Mouse (Mus musculus) left cerebral cortex, postnatal 14 days (tissue): ENCODE measurements around the gene Rbpj. TPM values are rescaled to one million over a fixed set of nuclear protein-coding genes. Genes with fewer than 3 reads are reported as not detected.
A peak's percentile ranks its signal among the peaks of the same experiment; 100 is the strongest.

ENCODE experiments used
- DNase-seq, 2 experiments: peaks; one replicate each; pipeline ENCODE4 v3.0.0; 2021 to 2022; ENCODE audit warnings: low spot score in 2 of 2, mixed read lengths in 1 of 2
- intact Hi-C: fragments of 180-260 bp; cut with DNase I; formaldehyde crosslinking; loops from one replicate; pipeline ENCODE4 v1.15.1; 2025
- long read RNA-seq, 2 experiments: library from polyadenylated mRNA; stranded (forward); transcript quantifications; one replicate each; pipeline ENCODE4 v2.0.0; 2021
- total RNA-seq, 2 experiments: library from RNA; stranded (reverse); gene quantifications; 2 replicates each; pipeline ENCODE4 v1.2.3; 2021

The Rbpj gene
- 10 to 100 TPM; 25.0 to 26.7 TPM for total RNA-seq
- long read RNA-seq, experiment 1, full-length matches to known transcripts: 8 of 11 reads
- long read RNA-seq, experiment 1, partial matches to known transcripts: 2 of 11 reads
- long read RNA-seq, experiment 1, other reads (novel, unspliced or antisense): 1 of 11 reads
- long read RNA-seq, experiment 2, full-length matches to known transcripts: 9 of 13 reads
- long read RNA-seq, experiment 2, partial matches to known transcripts: 2 of 13 reads
- long read RNA-seq, experiment 2, other reads (novel, unspliced or antisense): 2 of 13 reads

DNA sequence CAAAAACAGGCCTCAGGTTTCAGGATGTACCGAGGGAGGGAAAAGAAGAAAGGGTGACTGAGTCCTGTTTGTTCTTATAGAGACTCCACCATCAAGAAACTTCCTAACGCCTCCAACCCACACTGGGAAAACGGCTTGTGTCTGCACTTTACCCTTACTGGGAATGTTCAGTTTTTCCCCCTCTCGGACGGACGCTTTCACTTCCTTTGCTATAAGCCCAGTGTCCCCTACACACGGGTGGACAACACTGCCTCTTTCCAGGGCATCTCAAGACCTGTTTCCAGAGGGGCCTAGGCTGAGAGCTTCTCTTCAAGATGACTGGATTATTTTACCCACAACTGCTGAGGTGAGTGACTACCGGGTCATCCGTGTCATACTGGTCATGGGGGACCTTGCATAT, at the start of gene Rbpj:
TSS of gene Rbpj (plus strand) at position 270 of the 400 bp plus-strand sequence.
- intact Hi-C loops: no loop called here

DNA sequence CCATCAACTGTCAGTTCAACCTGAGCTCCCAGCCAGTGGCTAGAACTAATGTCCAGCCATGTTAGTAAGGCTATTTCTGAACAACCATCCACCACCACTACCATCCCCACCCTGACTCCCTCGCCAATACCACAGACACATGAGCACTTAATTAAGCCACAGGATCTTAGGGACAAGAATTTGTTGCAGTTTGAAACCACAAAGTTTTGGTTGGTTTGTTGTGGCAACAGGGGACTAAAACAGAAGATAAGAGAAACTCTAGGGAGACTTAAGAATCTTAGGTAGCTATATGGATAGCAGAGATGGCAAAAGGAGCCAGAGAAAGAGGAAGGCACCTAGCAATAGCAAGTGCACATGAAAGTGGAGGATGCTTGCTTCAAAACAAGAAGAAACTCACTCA, 45.2 kb upstream of the Rbpj start:
- intact Hi-C loops: no loop called here
- DNase-seq: no peak

More for the DNA sequence above, at the start of gene Rbpj:
- DNase-seq: no peak

DNA sequence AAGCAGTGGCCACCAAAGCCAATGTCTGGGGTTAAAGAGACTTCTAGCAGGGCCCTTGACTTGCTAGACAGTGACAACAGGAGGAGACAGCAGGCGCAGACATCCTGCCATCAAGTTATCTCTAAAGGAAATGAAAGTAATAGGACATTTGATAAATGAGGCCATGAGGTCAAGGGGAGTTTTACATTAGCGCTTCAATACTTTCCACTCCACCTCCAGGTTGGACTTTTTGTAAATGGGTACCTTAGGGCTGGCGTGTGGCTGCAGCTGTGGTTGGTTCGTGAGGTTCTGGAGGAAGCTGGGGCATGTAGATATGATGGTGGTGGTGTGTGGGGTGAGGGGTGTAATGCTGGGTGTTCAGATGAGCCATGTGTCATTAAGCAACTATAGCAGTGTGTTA, 44.7 kb upstream of the Rbpj start:
- intact Hi-C loops: no loop called here
- DNase-seq: no peak

DNA sequence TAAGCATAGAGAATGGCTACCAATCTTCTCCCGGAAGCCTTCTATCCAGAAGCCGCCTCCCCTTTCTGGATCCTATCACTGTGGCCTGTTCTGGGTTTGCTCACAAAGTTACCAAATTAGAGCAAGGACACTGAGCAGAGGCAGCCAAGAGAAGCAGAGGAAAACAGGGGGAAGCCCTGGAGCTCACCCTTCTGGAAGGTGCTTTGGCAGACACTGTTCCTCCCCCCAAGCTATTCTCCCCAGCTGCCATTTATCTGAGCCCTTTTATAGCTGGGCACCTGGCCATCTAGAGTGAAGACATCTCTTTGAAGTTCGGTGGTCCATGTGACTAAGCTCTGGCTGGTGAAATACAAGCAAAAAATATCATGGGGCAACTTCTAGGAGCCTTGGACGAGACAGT, 38.5 kb upstream of the Rbpj start:
- no peak for DNase-seq
- intact Hi-C loops: no loop called here

DNA sequence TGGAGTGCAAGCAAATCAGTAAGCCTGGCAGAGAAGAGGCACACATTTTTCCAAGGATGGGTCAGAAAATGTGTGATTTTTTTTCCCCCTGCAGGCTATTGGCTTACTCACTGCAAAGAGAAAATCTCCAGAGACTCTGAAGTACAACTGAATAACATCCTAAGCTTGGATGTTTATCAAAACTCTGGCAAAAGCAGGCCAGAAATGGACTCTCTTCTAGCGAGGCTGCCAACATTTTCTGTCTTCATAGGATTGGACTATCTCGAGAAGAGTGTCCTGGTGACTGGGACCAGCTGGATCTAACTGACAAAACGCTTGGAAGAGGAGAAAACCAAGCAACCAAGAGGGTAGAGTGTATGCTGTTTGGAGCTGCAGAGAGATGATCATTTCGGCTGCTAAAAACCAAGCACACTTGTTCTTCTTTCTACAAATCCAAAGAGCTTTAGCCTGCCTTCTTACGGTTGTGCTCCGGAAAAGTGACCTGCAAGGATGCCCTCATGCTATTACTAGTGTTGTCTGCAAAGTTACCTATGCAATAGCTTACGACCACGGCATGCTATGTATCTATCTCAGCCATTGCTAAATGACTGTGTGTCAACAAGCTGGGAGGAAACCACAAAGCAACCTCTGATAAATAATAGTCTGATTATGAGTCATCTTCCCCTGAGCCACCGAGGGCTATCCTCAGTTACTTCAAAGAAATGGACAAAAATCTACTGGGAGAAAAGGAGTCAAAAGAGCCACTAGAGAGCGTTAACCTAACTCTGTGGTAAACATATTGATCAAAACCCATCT, 36.1 kb upstream of the Rbpj start:
- intact Hi-C loops: no loop called here
- no peak for DNase-seq

DNA sequence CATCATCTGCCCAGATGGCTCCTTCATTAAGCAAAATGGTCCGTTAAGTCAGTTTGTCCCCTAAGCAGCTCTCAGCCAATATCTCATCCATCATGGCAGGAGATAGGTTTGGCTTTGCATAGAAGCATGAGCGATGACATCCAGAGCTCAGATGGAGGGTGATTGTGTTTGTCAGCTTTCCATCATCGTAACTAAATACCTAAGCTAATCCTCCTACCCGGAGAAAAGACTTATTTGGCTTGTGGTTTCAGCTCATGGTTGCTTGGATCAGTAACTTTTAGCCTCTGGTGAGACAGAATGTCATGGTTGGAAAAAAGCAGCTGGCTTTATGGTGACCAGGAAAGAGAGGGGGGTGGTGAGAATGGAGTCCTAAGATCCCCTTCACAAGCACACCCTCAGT, 33.5 kb upstream of the Rbpj start:
- DNase-seq: no peak

DNA sequence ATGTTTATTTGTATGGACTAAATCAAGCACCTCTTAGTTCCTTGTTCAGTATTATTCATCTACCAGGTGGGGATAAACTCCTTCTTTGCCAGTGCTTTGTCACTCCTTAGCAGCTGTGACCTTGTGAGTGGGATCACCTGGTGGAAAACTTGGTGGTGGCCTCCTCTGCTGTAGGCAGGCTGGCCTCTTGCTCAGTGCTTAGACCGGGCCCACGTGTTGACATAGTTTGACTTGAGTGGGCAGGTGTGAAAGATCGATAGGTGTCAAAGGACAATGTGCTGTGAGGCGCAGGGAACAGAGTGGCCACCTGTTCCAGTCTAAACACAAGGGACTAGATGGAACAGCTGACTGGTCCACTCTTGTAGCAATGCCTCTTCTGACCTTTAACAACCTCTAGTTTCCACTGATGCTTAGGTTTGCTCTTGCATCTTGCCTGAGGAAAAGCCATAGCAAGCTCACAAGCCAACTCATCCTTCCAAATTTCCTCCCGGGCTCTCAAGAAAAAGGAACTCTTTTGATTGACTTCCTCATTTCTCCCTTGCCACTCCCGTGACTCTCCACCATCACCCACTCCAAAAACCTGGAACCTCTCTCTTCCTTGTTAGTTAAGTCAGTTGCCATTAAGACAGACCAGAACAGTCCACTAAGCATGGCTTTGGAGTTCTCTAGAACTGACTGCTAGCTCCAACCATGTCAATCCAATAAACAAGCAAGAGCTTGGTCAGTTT, 28.9 kb upstream of the Rbpj start:
- no peak for DNase-seq
- intact Hi-C loops: no loop called here

More for the DNA sequence above, 33.5 kb upstream of the Rbpj start:
- intact Hi-C loops: no loop called here

DNA sequence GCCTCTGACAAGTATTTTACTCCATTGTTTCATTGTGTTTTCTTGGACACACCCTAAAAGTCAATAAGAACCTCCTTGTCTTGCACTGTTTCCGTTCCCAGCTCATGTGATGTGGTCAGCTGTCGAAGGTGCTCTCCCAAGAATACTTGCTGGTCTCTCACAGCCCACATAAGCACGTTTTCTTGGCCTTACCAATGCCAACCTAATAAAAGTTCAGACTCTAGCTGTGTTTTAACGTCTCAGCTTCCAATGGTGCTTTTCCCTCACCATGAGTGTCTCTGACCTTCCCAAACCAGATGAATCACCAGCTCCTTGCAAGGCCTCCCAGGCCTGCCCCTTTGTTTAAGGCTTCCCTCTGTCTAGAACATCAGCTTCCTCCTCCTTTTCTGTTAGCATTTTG, 28.2 kb upstream of the Rbpj start:
- no peak for DNase-seq
- intact Hi-C loops: no loop called here

DNA sequence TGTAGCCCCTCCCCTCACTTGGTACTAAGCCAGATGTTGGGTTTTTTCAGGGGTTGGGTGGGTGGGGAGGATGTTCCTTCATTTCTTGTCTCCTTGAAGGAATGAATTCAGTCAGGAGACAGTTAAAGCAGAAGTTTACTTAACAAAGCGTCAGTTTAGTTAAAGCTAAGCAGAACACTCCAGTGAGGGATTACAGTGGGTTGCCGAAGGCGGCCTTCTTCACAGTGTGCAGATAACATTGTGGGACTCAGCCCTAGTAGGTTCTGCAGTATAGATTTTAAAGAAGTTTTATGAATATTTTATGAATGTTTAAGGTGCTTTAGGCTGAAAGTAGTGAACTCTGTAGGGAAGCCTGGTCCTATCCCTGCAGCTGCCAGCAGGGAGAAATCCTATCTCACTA, 27.7 kb upstream of the Rbpj start:
- intact Hi-C loops: no loop called here

DNA sequence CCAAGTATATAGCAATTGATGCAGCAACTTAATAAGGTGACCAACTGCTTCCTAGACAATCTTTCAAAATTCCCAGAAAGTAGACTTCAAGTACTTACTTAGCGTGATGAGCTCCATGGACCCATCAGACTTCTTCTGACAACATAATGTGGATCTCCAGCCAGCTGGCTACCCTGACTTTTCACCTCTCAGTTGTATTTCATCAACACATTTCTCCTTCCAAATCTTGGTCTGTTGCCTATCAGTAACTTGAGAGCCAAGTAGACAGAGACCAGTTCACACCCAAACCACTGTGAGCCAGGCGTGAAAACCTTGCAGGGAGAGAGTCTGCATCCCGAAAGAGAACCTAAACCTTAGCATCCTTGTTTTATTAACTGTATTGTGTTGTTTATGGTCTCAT, 26.3 kb upstream of the Rbpj start:
- DNase-seq: no peak
- intact Hi-C loops: no loop called here

More for the DNA sequence above, 27.7 kb upstream of the Rbpj start:
- DNase-seq: no peak

DNA sequence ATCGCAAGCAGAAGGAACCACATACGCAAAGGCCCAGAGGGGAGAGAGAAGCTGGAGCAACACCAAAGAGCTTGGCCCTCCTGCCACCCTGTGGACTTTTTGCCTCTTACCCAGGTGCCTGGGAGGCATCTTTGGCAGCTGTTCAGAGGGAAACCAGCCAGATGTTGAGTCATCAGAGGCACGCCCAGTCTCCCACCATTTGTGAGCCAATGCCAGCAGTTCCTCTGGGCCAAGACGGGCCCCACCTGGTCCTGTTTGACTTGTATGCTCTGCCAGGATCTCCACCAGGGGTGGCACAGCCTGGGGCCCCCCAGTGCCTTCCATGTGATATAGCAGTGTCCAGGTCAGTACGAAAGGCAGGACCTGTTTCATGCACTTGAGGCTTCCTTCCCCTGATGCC, 21.9 kb upstream of the Rbpj start:
- intact Hi-C loops: no loop called here
- no peak for DNase-seq

DNA sequence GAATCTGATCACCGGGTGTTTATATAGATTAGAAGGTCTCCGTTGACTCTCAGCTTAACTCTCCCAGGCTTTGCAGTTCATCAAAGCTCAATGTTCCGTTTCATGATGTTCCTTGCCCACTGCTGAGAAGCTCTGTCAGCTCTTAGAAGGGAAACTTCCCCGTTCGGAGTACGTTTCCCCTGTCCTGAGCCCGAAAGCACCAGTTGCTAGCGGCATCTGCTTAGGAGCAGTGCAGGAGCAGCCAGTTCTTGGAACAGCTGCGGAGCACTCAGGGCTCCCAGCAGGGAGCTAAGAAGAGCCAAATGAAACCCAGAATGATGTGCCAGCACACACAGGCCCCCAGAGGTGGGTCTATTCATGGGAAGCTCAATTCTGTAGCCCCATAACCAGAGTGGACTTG, 15.0 kb upstream of the Rbpj start:
- DNase-seq: peak; percentile 9 to 18
- intact Hi-C loops: no loop called here

DNA sequence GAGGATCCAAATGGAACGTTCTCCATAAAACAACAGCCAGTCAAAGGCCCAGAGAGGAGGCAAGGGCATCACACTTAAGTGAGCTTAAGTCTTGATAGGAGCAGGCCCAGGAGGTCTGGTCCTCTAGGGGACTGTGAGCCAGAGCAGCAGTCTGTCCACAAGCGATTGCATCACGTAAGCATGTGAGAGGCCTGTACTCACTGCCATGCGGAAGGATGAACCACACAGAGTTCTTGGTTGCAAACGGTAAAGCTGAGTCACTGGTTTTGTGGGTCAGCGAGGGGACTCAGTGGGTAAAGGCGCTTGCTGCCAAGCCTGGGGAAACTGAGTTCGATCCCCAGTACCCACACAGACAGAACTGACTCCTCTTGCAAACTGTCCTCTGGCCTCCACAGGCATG, 14.1 kb upstream of the Rbpj start:
- intact Hi-C loops: no loop called here
- DNase-seq: no peak

DNA sequence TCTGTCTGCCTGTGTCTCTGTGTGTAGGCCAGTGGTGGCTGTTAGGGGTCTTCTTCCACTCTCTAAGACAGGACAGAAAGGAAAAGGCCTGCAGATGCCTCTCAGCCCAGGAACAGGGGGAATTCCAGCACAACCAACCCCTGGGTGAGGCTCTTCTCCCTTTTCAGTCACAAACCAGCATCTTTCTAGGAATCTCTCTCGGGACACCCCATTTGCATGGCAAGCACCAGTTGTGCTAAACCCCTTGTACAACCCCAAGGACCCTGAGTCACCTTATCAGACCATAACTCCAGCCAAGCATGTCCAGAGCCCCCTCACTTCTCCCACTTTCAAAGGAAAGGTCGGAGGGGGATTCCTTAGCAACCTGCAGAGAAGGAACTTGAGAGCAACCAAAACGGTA, 13.0 kb upstream of the Rbpj start:
- intact Hi-C loops: no loop called here

DNA sequence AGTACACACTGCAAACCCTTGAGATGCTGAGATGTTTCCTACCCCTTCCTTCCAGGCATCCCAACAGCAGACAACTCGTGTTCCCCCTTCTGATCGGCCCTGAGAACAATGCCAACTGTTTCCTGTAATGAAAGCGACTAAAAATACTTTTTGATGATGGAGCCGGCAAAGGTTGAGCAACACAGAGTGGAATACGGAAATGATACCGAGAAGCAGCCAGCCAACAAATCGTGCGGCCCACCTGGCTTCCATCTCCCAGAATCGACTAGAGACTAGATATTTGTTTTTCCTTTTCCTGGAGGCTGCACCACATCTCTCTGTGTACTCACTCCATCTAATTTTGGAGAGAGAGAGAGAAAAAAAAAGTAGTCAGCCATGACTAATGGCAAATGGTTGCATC, 11.2 kb upstream of the Rbpj start:
- intact Hi-C loops: no loop called here
- DNase-seq: peak in 1 of 2 experiments; percentile 17

More for the DNA sequence above, 13.0 kb upstream of the Rbpj start:
- no peak for DNase-seq

DNA sequence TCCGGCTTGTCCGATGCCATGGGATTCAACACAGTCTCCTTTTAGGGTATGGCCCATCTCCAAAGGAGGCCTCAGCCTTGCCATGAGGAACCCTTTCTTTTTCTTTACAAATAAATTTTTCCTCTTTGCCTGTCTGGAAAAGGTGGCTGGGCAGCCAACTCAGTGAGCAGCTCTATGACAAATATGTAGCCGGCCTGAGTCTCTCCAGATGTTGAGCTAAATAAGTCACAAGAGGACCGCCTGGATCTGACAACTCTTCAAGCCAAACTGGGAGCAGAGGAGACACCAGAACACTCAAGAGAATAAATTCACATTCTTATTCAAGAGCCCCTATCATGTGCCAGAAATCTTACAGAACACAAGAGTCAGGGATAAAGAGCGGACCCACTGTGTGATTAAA, 10.5 kb upstream of the Rbpj start:
- no peak for DNase-seq
- intact Hi-C loops: no loop called here

DNA sequence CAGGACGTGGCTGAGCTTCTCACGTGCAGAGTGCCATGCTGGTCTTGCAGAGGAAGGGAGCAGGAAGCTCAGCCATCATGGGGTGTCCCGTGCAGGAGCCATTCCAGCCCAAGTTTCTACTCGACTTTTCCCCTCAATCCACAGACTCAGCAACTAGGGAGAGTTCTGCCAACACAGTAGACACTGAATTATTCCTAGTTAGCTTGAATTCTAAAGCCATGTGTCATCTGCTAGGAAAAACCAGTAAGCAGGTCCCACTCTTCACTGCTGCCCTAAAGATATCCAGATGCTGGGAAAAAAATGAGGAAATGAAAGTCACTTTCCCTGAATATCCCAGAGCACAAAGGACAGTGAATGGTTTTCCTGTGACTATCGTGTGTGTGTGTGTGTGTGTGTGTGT, 5.8 kb upstream of the Rbpj start:
- no peak for DNase-seq

DNA sequence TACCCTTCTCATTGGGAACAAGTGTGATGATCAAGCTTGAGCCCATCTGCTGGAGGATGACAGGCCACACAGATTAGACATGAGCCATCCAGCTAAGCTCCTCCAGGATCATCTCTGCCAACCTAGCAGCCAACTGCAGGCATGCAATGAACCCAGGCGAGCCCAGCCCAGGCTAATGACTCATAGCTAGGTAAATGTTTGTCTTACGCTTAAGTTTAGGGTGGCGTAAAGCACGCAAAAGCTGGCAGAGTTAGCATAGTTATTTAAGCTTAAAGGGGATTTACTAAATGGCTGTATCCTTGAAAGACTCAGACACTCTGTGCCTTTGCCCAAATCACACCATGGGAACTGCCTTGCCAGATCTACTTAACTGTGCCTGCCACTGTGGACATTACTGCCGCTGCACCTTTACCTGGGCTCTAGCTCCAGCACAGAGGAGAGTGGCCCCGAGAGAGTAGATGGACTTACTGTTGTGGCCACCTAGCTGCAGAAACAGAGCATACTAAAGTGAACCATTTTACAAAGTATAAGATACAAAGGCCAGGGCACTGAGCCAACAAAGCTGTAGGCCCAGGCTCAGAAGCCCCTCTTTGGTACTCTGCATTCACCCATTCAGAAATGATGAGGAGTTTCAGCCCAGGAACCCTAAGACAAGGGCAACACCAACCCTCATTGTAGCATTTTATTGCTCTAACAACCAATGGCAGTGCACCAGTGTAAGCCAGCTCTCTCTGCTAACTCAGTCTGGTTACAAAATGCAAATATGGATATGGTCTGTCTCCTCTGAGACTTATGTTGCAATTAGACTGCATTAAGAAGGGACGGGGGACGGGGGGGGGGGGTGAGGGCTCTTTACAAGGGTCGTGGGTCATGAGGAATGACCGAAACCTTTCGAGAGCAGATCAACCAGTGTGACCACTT, 2.6 kb upstream of the Rbpj start:
- intact Hi-C loops: no loop called here
- no peak for DNase-seq

More for the DNA sequence above, 5.8 kb upstream of the Rbpj start:
- intact Hi-C loops: no loop called here
